Comparison of ENCODE assay signal across 8 mouse cellular contexts in the genomic region with DNA sequence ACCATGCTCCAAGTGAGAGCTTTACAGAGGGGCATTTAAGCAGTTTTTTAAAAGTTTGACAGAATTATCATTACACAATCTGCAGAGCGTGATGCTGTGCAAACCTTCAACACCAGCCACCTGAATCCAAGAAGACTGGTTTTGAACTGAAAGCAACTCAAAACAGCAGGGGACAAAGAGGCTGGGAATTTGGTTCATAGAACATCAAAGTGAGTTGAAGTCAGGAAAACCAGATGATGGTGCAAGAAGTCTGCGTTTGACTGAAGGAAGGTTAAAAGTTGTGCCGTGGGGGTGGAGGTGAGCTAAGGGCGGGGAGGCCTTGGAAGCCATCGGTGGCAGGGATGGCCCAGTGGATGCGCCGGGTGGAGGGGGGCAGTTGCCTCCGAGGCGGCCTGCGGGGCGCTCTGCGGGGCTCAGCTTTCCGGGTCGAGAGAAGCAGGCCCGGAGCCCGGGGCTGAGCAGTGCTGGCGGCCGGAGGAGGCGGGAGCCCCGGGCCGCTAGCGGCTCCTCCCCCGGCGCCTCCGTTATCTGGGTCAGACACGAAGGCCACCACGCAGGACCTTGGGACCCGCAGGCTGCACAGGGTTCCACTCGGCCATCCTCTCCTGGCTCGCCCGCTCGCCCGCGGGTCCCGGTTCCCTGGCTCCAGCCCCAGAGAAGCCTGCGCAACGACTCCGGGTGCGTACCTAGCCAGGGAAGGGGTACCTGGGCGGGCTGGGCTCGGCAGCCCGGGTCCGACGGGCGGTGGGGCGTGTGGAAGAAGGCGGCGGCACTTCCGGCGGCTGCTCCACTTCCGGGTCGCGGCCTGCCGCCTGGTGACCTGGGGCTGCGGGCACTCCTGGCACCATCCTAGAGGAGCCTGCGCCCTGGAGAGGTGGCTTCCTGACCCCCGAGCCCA. TPM values are rescaled to one million over a fixed set of nuclear protein-coding genes. Genes with fewer than 3 reads are reported as not detected.
A peak's percentile ranks its signal among the peaks of the same experiment; 100 is the strongest.
DNase-seq lines count a peak whose midpoint lies in the region; ATAC-seq and TF ChIP-seq lines count a peak whose summit lies in the region.

No protein-coding gene starts in this region.

- DNase-seq in 3T3-L1 (ENCODE audit: low read depth, low spot score) (peak; percentile 62), liver (peak; percentile 80)
- peak; percentile 91 for DNase-seq in heart, embryonic 10.5 days (ENCODE audit: low spot score)
- DNase-seq in monocyte, adult 2 months (ENCODE audit: low read depth in 1 of 2, low spot score in 2 of 2) = peak; percentile 4 to 38
- peak; percentile 29 to 58 for DNase-seq in spleen, postnatal 14 days (ENCODE audit: low spot score in 2 of 2)

- peak overlapping the region; percentile 83 for H3K9ac ChIP-seq in embryonic facial prominence, embryonic 15.5 days
- peak overlapping the region; percentile 76 for H3K9ac ChIP-seq in kidney, embryonic 15.5 days

- H3K4me1 ChIP-seq in bone marrow macrophage, adult 2 months (ENCODE audit: control insufficient read depth, insufficient read depth, low read length) = peaks cover 9% of the 10 kb centered on the region
- no peaks in the 10 kb centered on the region; the same call in 1 of the 2 replicates for H3K4me1 ChIP-seq in embryonic facial prominence, embryonic 15.5 days
- peaks cover 6% of the 10 kb centered on the region for H3K4me1 ChIP-seq in heart, embryonic 10.5 days
- H3K4me1 ChIP-seq in kidney, embryonic 15.5 days = peaks cover 6% of the 10 kb centered on the region; the same call in 1 of the 2 replicates

- peak; percentile 90 for ATAC-seq in embryonic facial prominence, embryonic 15.5 days (ENCODE audit: insufficient number of reproducible peaks, low FRiP score, low TSS enrichment, low read depth)
- peak; percentile 91 for ATAC-seq in kidney, embryonic 15.5 days (replicated peaks; ENCODE audit: low FRiP score)

- no peaks in the 10 kb centered on the region for H3K9me3 ChIP-seq in embryonic facial prominence, embryonic 15.5 days (replicated peaks)
- no peaks in the 10 kb centered on the region for H3K9me3 ChIP-seq in heart, embryonic 10.5 days
- no peaks in the 10 kb centered on the region for H3K9me3 ChIP-seq in kidney, embryonic 15.5 days (replicated peaks)

- WGBS in embryonic facial prominence, embryonic 15.5 days = 2% methylated on average over 57 of the region's 57 CpGs
- 2% methylated on average over 56 of the region's 57 CpGs for WGBS in heart, embryonic 10.5 days
- 2% methylated on average over 46 of the region's 57 CpGs for WGBS in kidney, embryonic 15.5 days

- no peak for TF ChIP-seq CTCF in bone marrow macrophage, adult 2 months (IDR thresholded peaks at IDR 0.05; ENCODE audit: low read depth, low read length)

- peak overlapping the region; percentile 65 for H3K27ac ChIP-seq in bone marrow macrophage, adult 2 months (ENCODE audit: insufficient read depth, low read depth, low read length)
- H3K27ac ChIP-seq in embryonic facial prominence, embryonic 15.5 days (replicated peaks) = peak overlapping the region; percentile 70
- peak overlapping the region; percentile 99 for H3K27ac ChIP-seq in heart, embryonic 10.5 days
- peak overlapping the region; percentile 89 for H3K27ac ChIP-seq in kidney, embryonic 15.5 days

- H3K36me3 ChIP-seq in embryonic facial prominence, embryonic 15.5 days = no peaks in the 10 kb centered on the region
- H3K36me3 ChIP-seq in heart, embryonic 10.5 days = no peaks in the 10 kb centered on the region
- H3K36me3 ChIP-seq in kidney, embryonic 15.5 days = no peaks in the 10 kb centered on the region

- TF ChIP-seq POLR2A in bone marrow macrophage, adult 2 months (IDR thresholded peaks at IDR 0.05; ENCODE audit: borderline replicate concordance, low read depth, low read length) = no peak

- H3K4me3 ChIP-seq in bone marrow macrophage, adult 2 months (ENCODE audit: insufficient read depth, low read length) = peak overlapping the region; percentile 85
- H3K4me3 ChIP-seq in embryonic facial prominence, embryonic 15.5 days (replicated peaks) = peak overlapping the region; percentile 68
- peak overlapping the region; percentile 91 for H3K4me3 ChIP-seq in heart, embryonic 10.5 days
- H3K4me3 ChIP-seq in kidney, embryonic 15.5 days (replicated peaks) = peak overlapping the region; percentile 86

- H3K4me2 ChIP-seq in embryonic facial prominence, embryonic 15.5 days (replicated peaks) = peak overlapping the region; percentile 71
- peak overlapping the region; percentile 79 for H3K4me2 ChIP-seq in kidney, embryonic 15.5 days

- H3K27me3 ChIP-seq in embryonic facial prominence, embryonic 15.5 days = no peaks in the 10 kb centered on the region
- H3K27me3 ChIP-seq in heart, embryonic 10.5 days (ENCODE audit: insufficient read depth, poor library complexity, severe bottlenecking) = no peaks in the 10 kb centered on the region
- H3K27me3 ChIP-seq in kidney, embryonic 15.5 days = no peaks in the 10 kb centered on the region

RNA-seq across cellular contexts. Expression of gene Rmdn2, which starts 3.3 kb away (rescaled TPM):
- polyA plus RNA-seq in bone marrow macrophage, adult 2 months (2012; ENCODE audit: insufficient read depth, insufficient read length, missing spikeins) = 5.5 and 7.3 TPM in 2 replicates
- 9.0 and 9.4 TPM in 2 replicates for polyA plus RNA-seq in embryonic facial prominence, embryonic 15.5 days (2015; fragmentation: Nextera tagmentation; extraction: Ambion mirVana)
- polyA plus RNA-seq in heart, embryonic 10.5 days (2016; fragmentation: Nextera tagmentation; extraction: Ambion mirVana) = 16.7 and 18.6 TPM in 2 replicates
- polyA plus RNA-seq in kidney, embryonic 15.5 days (2015; fragmentation: Nextera tagmentation; extraction: Ambion mirVana) = 13.3 and 15.5 TPM in 2 replicates

Comparison
In these comparisons a context has a peak if more than half of its experiments do, and no peak if none do; other contexts are left out.
1. Peak in every context shown above with its lines: DNase-seq, ATAC-seq, H3K4me3 ChIP-seq and H3K27ac ChIP-seq.
2. DNase-seq: peak in every context shown above with its lines; median percentile 91 in heart, embryonic 10.5 days; 80 in liver; 62 in 3T3-L1; 44 in spleen, postnatal 14 days; 21 in monocyte, adult 2 months.